Mouse (Mus musculus) intestine, embryonic 16.5 days (tissue): ENCODE results near the gene Map7d3. TPM values are rescaled to one million over a fixed set of nuclear protein-coding genes. Genes with fewer than 3 reads are reported as not detected.

Experiments used
- ATAC-seq: fragments of 200-750 bp; cut with Nextera tagmentation; 2 replicates; pipeline ENCODE4 v1.8.0; 2017; ENCODE audit warnings: moderate TSS enrichment, moderate library complexity
- H3K27ac ChIP-seq: fragments of 300-500 bp; sonication (generic); 2 replicates; pipeline ENCODE4 v1.5.1; 2014; ENCODE audit warnings: mild to moderate bottlenecking, low read length
- H3K27me3 ChIP-seq: fragments of 300-500 bp; sonication (generic); replicated peaks from 2 replicates; pipeline ENCODE4 v1.6.1; 2014; ENCODE audit warnings: low read length, control low read depth, mixed read lengths; ENCODE audit not compliant: control insufficient read depth, insufficient read depth
- H3K36me3 ChIP-seq: fragments of 300-500 bp; sonication (generic); 2 replicates; pipeline ENCODE4 v1.6.1; 2014; ENCODE audit warnings: low read length, control low read depth; ENCODE audit not compliant: control insufficient read depth, insufficient read depth
- H3K4me1 ChIP-seq: fragments of 300-500 bp; sonication (generic); 2 replicates; pipeline ENCODE4 v1.6.1; 2014; ENCODE audit warnings: low read length, control low read depth, mixed read lengths; ENCODE audit not compliant: control insufficient read depth, insufficient read depth
- H3K4me2 ChIP-seq: fragments of 300-500 bp; sonication (generic); 2 replicates; pipeline ENCODE4 v1.6.1; 2014; ENCODE audit warnings: low read depth, low read length, control low read depth
- H3K4me3 ChIP-seq: fragments of 300-500 bp; sonication (generic); 2 replicates; pipeline ENCODE4 v1.5.1; 2014; ENCODE audit warnings: mild to moderate bottlenecking, low read length
- H3K9ac ChIP-seq: fragments of 300-500 bp; sonication (generic); 2 replicates; pipeline ENCODE4 v1.6.1; 2014; ENCODE audit warnings: low read depth, low read length
- H3K9me3 ChIP-seq: fragments of 300-500 bp; sonication (generic); 2 replicates; pipeline ENCODE4 v1.6.1; 2016; ENCODE audit warnings: low read length, control low read depth; ENCODE audit not compliant: control insufficient read depth
- WGBS: fragments of 180-500 bp; shearing (Covaris S2); extraction: QIAGEN DNeasy Blood & Tissue Kit; methylation state at CpG from one replicate; pipeline ENCODE4 v1.1.7; 2014; 5-methylcytosine and 5-hydroxymethylcytosine counted together
- polyA plus RNA-seq: library from polyadenylated mRNA; unstranded; fragments of >200 nt; fragmentation: Nextera tagmentation; extraction: Ambion mirVana; gene quantifications from 2 replicates; pipeline ENCODE4 v1.2.1, GENCODE M21; 2015

Gene Map7d3
- polyA plus RNA-seq, 1 experiment from 2014 or later, result 1.1 TPM

DNA sequence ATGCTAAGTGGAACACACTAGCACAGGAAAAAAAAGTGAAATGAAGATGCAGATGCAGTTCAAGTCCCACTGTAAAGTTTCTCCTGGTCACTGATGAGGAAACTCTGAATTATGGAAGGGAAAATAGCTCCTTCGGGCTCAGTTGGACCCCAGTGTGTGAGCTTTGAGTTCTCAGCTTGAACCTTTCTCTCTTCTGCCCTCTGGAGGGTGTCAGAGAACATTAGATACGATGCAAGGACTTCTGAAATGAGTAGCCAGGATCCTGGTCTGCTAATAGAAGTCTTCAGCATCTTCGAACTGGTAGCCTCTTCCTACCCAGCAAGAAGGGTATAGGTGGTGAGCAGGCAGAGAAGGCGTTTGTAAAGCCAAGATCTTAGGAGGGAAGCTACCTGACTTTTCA lies 70.6 kb downstream of the Map7d3 start:
- Histone ChIP-seq H3K27ac (no peak overlapping the region), H3K9me3 (no peaks in the 10 kb centered on the region), H3K4me1 (no peaks in the 10 kb centered on the region), H3K36me3 (no peaks in the 10 kb centered on the region), H3K4me2 (no peak overlapping the region), H3K9ac (no peak overlapping the region), H3K27me3 (no peaks in the 10 kb centered on the region), H3K4me3 (no peak overlapping the region)
- 61% methylated on average over 4 of the region's 4 CpGs for WGBS
- ATAC-seq, result no peak

Other genes with a start within 250 kb of the Map7d3 start
- gene Mmgt1, start 224.3 kb downstream of the Map7d3 start, polyA plus RNA-seq, result 20.4 and 20.6 TPM in 2 replicates
- gene Slc9a6, start 212.6 kb downstream of the Map7d3 start, polyA plus RNA-seq, result 10.4 and 11.0 TPM in 2 replicates
- gene Fhl1, start 90.5 kb downstream of the Map7d3 start, polyA plus RNA-seq, result 65.2 and 67.0 TPM in 2 replicates
- 0.56 and 0.92 TPM in 2 replicates for gene Adgrg4, start 47.8 kb upstream of the Map7d3 start, polyA plus RNA-seq
- gene Brs3, start 220.7 kb upstream of the Map7d3 start, polyA plus RNA-seq, result not detected in 2 replicates
- gene Htatsf1, start 231.3 kb upstream of the Map7d3 start, polyA plus RNA-seq, result 44.8 and 50.3 TPM in 2 replicates